Mouse (Mus musculus) spleen, adult 2 months (tissue): Measurements from ENCODE around the gene Ribc1.

Experiments used
- CTCF ChIP-seq: fragments of 200-500 bp; IDR thresholded peaks from 2 replicates; pipeline ENCODE4 v1.5.1; 2011; ENCODE audit warnings: mild to moderate bottlenecking, inconsistent platforms; ENCODE audit not compliant: insufficient read depth, insufficient read length, insufficient replicate concordance; ENCODE audit errors: extremely low read depth
- POLR2A ChIP-seq: fragments of 200-500 bp; IDR thresholded peaks from 2 replicates; pipeline ENCODE4 v1.6.1; 2011; ENCODE audit warnings: low read depth, low read length, inconsistent platforms

GRCm38 (mm10) chrX:152039865-152040264 is 23.8 kb upstream of the Ribc1 start:
- TF ChIP-seq POLR2A (no peak), CTCF (no peak)
